Mouse (Mus musculus) hindbrain, embryonic 12.5 days (tissue): ENCODE measurements around the gene Pemt. TPM values are rescaled to one million over a fixed set of nuclear protein-coding genes. Genes with fewer than 3 reads are reported as not detected.

Source experiments
- ATAC-seq: fragments of 200-750 bp; cut with Nextera tagmentation; 2 replicates; pipeline ENCODE4 v1.8.0; 2017; ENCODE audit warnings: moderate TSS enrichment; ENCODE audit not compliant: low FRiP score
- H3K27ac ChIP-seq: fragments of 300-500 bp; sonication (generic); 2 replicates; pipeline ENCODE4 v1.5.1; 2016; ENCODE audit warnings: mild to moderate bottlenecking
- H3K27me3 ChIP-seq: fragments of 300-500 bp; sonication (generic); 2 replicates; pipeline ENCODE4 v1.6.1; 2016; ENCODE audit warnings: mild to moderate bottlenecking
- H3K36me3 ChIP-seq: fragments of 300-500 bp; sonication (generic); 2 replicates; pipeline ENCODE4 v1.6.1; 2016; ENCODE audit warnings: mild to moderate bottlenecking
- H3K4me1 ChIP-seq: fragments of 300-500 bp; sonication (generic); 2 replicates; pipeline ENCODE4 v1.6.1; 2016
- H3K4me2 ChIP-seq: fragments of 300-500 bp; sonication (generic); replicated peaks from 2 replicates; pipeline ENCODE4 v1.6.1; 2016; ENCODE audit warnings: mild to moderate bottlenecking
- H3K4me3 ChIP-seq: fragments of 300-500 bp; sonication (generic); 2 replicates; pipeline ENCODE4 v1.5.1; 2016; ENCODE audit warnings: mild to moderate bottlenecking
- H3K9ac ChIP-seq: fragments of 300-500 bp; sonication (generic); 2 replicates; pipeline ENCODE4 v1.6.1; 2016; ENCODE audit warnings: mild to moderate bottlenecking, moderate library complexity
- H3K9me3 ChIP-seq: fragments of 300-500 bp; sonication (generic); replicated peaks from 2 replicates; pipeline ENCODE4 v1.6.1; 2016; ENCODE audit warnings: mild to moderate bottlenecking
- WGBS: fragments of 180-500 bp; shearing (Covaris S2); methylation state at CpG from one replicate; pipeline ENCODE4 v1.1.7; 2016; 5-methylcytosine and 5-hydroxymethylcytosine counted together
- polyA plus RNA-seq: library from polyadenylated mRNA; unstranded; fragments of >200 nt; fragmentation: Nextera tagmentation; extraction: Ambion mirVana; gene quantifications from 2 replicates; pipeline ENCODE4 v1.2.1, GENCODE M21; 2016

The Pemt gene
- polyA plus RNA-seq, 1 experiment from 2014 or later: 5.7 TPM

- no peaks in the 10 kb centered on the region for H3K27me3 ChIP-seq
- no peaks in the 10 kb centered on the region for H3K36me3 ChIP-seq
- no peak overlapping the region for H3K9ac ChIP-seq
- no peak overlapping the region for H3K27ac ChIP-seq
- H3K4me2 ChIP-seq: no peak overlapping the region
- peaks cover 2% of the 10 kb centered on the region; the same call in 1 of the 2 replicates for H3K4me1 ChIP-seq
- no peak for ATAC-seq
- WGBS: 74% methylated on average over 15 of the region's 15 CpGs
- no peak overlapping the region for H3K4me3 ChIP-seq
- 0 out of 2 replicates have a peak, but pooled peaks cover 4% of the 10 kb centered on the region for H3K9me3 ChIP-seq
These were observed 27.7 kb upstream of the Pemt start for GRCm38 (mm10) chr11:60073936-60074502.

GRCm38 (mm10) chr11:60073121-60073520, 26.8 kb upstream of the Pemt start:
- Histone ChIP-seq H3K27me3 (no peaks in the 10 kb centered on the region), H3K4me1 (peaks cover 2% of the 10 kb centered on the region; the same call in 1 of the 2 replicates), H3K4me2 (no peak overlapping the region), H3K9ac (no peak overlapping the region), H3K9me3 (no peaks in the 10 kb centered on the region), H3K36me3 (no peaks in the 10 kb centered on the region), H3K27ac (no peak overlapping the region), H3K4me3 (no peak overlapping the region)
- ATAC-seq: no peak

GRCm38 (mm10) chr11:60071221-60071620, 24.9 kb upstream of the Pemt start:
- H3K36me3 ChIP-seq: no peaks in the 10 kb centered on the region
- WGBS: 93% methylated on average over 6 of the region's 6 CpGs
- no peak for ATAC-seq
- no peak overlapping the region for H3K4me2 ChIP-seq
- no peak overlapping the region for H3K9ac ChIP-seq
- H3K27ac ChIP-seq: no peak overlapping the region
- no peak overlapping the region for H3K4me3 ChIP-seq
- no peaks in the 10 kb centered on the region for H3K27me3 ChIP-seq
- H3K4me1 ChIP-seq: peaks cover 2% of the 10 kb centered on the region; the same call in 1 of the 2 replicates
- H3K9me3 ChIP-seq: no peaks in the 10 kb centered on the region

- no peaks in the 10 kb centered on the region for H3K27me3 ChIP-seq
- no peak for ATAC-seq
- peaks cover 2% of the 10 kb centered on the region; the same call in 1 of the 2 replicates for H3K4me1 ChIP-seq
- H3K9ac ChIP-seq: no peak overlapping the region
- no peak overlapping the region for H3K27ac ChIP-seq
- H3K4me3 ChIP-seq: no peak overlapping the region
- no peaks in the 10 kb centered on the region for H3K9me3 ChIP-seq
- H3K4me2 ChIP-seq: no peak overlapping the region
- 38% methylated on average over 8 of the region's 8 CpGs for WGBS
- no peaks in the 10 kb centered on the region for H3K36me3 ChIP-seq
These were observed 24.3 kb upstream of the Pemt start for GRCm38 (mm10) chr11:60070599-60070998.

- Histone ChIP-seq H3K9ac (no peak overlapping the region), H3K4me2 (no peak overlapping the region), H3K4me3 (no peak overlapping the region), H3K27me3 (no peaks in the 10 kb centered on the region), H3K36me3 (no peaks in the 10 kb centered on the region), H3K9me3 (no peaks in the 10 kb centered on the region), H3K27ac (no peak overlapping the region), H3K4me1 (peaks cover 2% of the 10 kb centered on the region; the same call in 1 of the 2 replicates)
- no peak for ATAC-seq
These were observed 22.3 kb upstream of the Pemt start for GRCm38 (mm10) chr11:60068631-60069030.

GRCm38 (mm10) chr11:60067646-60068045, 21.4 kb upstream of the Pemt start:
- H3K27me3 ChIP-seq: no peaks in the 10 kb centered on the region
- H3K9me3 ChIP-seq: no peaks in the 10 kb centered on the region
- WGBS: 93% methylated on average over 4 of the region's 4 CpGs
- H3K27ac ChIP-seq: no peak overlapping the region
- H3K36me3 ChIP-seq: no peaks in the 10 kb centered on the region
- no peak overlapping the region for H3K9ac ChIP-seq
- ATAC-seq: no peak
- peaks cover 2% of the 10 kb centered on the region; the same call in 1 of the 2 replicates for H3K4me1 ChIP-seq
- no peak overlapping the region for H3K4me2 ChIP-seq
- no peak overlapping the region for H3K4me3 ChIP-seq

GRCm38 (mm10) chr11:60065267-60065666, 19.0 kb upstream of the Pemt start:
- ATAC-seq: no peak
- no peak overlapping the region for H3K27ac ChIP-seq

GRCm38 (mm10) chr11:60061504-60062006, 15.3 kb upstream of the Pemt start:
- no peaks in the 10 kb centered on the region for H3K4me1 ChIP-seq
- H3K4me2 ChIP-seq: no peak overlapping the region
- H3K27me3 ChIP-seq: no peaks in the 10 kb centered on the region
- H3K9ac ChIP-seq: no peak overlapping the region
- H3K4me3 ChIP-seq: no peak overlapping the region
- no peaks in the 10 kb centered on the region for H3K36me3 ChIP-seq
- no peak overlapping the region for H3K27ac ChIP-seq
- no peaks in the 10 kb centered on the region for H3K9me3 ChIP-seq
- WGBS: 73% methylated on average over 4 of the region's 4 CpGs
- ATAC-seq: no peak

More at GRCm38 (mm10) chr11:60065267-60065666, 19.0 kb upstream of the Pemt start:
- Histone ChIP-seq H3K4me3 (no peak overlapping the region), H3K36me3 (no peaks in the 10 kb centered on the region), H3K9ac (no peak overlapping the region), H3K9me3 (no peaks in the 10 kb centered on the region), H3K4me1 (no peaks in the 10 kb centered on the region), H3K27me3 (no peaks in the 10 kb centered on the region), H3K4me2 (no peak overlapping the region)
- 60% methylated on average over 1 of the region's 1 CpGs for WGBS

- Histone ChIP-seq H3K4me1 (no peaks in the 10 kb centered on the region), H3K9me3 (no peaks in the 10 kb centered on the region), H3K27me3 (no peaks in the 10 kb centered on the region), H3K9ac (no peak overlapping the region), H3K4me3 (no peak overlapping the region), H3K27ac (no peak overlapping the region), H3K4me2 (no peak overlapping the region), H3K36me3 (no peaks in the 10 kb centered on the region)
- WGBS: 94% methylated on average over 2 of the region's 2 CpGs
- ATAC-seq: no peak
These were observed 13.7 kb upstream of the Pemt start for GRCm38 (mm10) chr11:60060026-60060425.

GRCm38 (mm10) chr11:60058441-60058840, 12.2 kb upstream of the Pemt start:
- H3K27me3 ChIP-seq: no peaks in the 10 kb centered on the region
- no peaks in the 10 kb centered on the region for H3K36me3 ChIP-seq
- no peak overlapping the region for H3K4me2 ChIP-seq
- H3K9me3 ChIP-seq: no peaks in the 10 kb centered on the region
- H3K9ac ChIP-seq: peak overlapping the region; percentile 14; the same call in 1 of the 2 replicates
- H3K4me3 ChIP-seq: no peak overlapping the region
- H3K4me1 ChIP-seq: no peaks in the 10 kb centered on the region
- H3K27ac ChIP-seq: no peak overlapping the region
- no peak for ATAC-seq
- 81% methylated on average over 10 of the region's 10 CpGs for WGBS

- ATAC-seq: no peak
- Histone ChIP-seq H3K9ac (no peak overlapping the region), H3K27me3 (no peaks in the 10 kb centered on the region), H3K36me3 (no peaks in the 10 kb centered on the region), H3K4me2 (no peak overlapping the region), H3K4me1 (no peaks in the 10 kb centered on the region), H3K27ac (no peak overlapping the region), H3K4me3 (no peak overlapping the region), H3K9me3 (no peaks in the 10 kb centered on the region)
- WGBS: 65% methylated on average over 2 of the region's 2 CpGs
These were observed 11.7 kb upstream of the Pemt start for GRCm38 (mm10) chr11:60057987-60058386.

- Histone ChIP-seq H3K4me1 (no peaks in the 10 kb centered on the region), H3K9me3 (no peaks in the 10 kb centered on the region), H3K27me3 (no peaks in the 10 kb centered on the region), H3K9ac (no peak overlapping the region), H3K36me3 (no peaks in the 10 kb centered on the region), H3K27ac (no peak overlapping the region), H3K4me3 (no peak overlapping the region), H3K4me2 (no peak overlapping the region)
- no peak for ATAC-seq
- WGBS: 87% methylated on average over 6 of the region's 6 CpGs
These were observed 10.2 kb upstream of the Pemt start for GRCm38 (mm10) chr11:60056520-60056919.

- no peak for ATAC-seq
- 90% methylated on average over 2 of the region's 2 CpGs for WGBS
- no peaks in the 10 kb centered on the region for H3K9me3 ChIP-seq
These were observed 2.6 kb upstream of the Pemt start for GRCm38 (mm10) chr11:60048841-60049240.

More at GRCm38 (mm10) chr11:60048841-60049240, 2.6 kb upstream of the Pemt start:
- Histone ChIP-seq H3K36me3 (no peaks in the 10 kb centered on the region), H3K4me3 (no peak overlapping the region), H3K4me1 (peaks cover 5% of the 10 kb centered on the region), H3K9ac (no peak overlapping the region), H3K4me2 (no peak overlapping the region), H3K27me3 (no peaks in the 10 kb centered on the region), H3K27ac (no peak overlapping the region)
